Mouse (Mus musculus): ENCODE measurements around the gene Zfp560. TPM values are rescaled to one million over a fixed set of nuclear protein-coding genes. Genes with fewer than 3 reads are reported as not detected.

Gene Zfp560
- polyA plus RNA-seq (2012; rRNA removed), result 3.6 and 5.4 TPM in 2 replicates

GRCm38 (mm10) chr9:20384532-20385342, at the start of gene Zfp560:
Gene Zfp560, minus strand, starts transcription at chr9:20385177.
- H3K27ac ChIP-seq (ENCODE audit: control insufficient read depth, insufficient read depth, low read length), result 0 out of 2 replicates have a peak within 1 kb of the TSS, but pooled peaks have one; percentile 25
- 7% methylated on average over 40 of the region's 40 CpGs for WGBS
- peak; percentile 90 for DNase-seq
- TF ChIP-seq CTCF (IDR thresholded peaks at IDR 0.05; ENCODE audit: borderline replicate concordance, control insufficient read depth, extremely low read depth, insufficient read depth, low read length, poor library complexity) (peak; percentile 86), POLR2A (IDR thresholded peaks at IDR 0.05; ENCODE audit: control insufficient read depth, extremely low read depth, insufficient read depth, low read length, poor library complexity) (peak; percentile 64; the same call in 1 of the 2 replicates)
- peak within 1 kb of the TSS; percentile 66 for H3K4me3 ChIP-seq (ENCODE audit: control insufficient read depth, insufficient read depth, low read length)
- H3K27me3 ChIP-seq (ENCODE audit: control insufficient read depth, insufficient read depth, low read length), result no peaks in the 10 kb centered on the region
- peaks cover 2% of the 10 kb centered on the region; the same call in 1 of the 2 replicates for H3K4me1 ChIP-seq (replicated peaks; ENCODE audit: control insufficient read depth, insufficient read depth, low read length)
- no peaks in the 10 kb centered on the region for H3K36me3 ChIP-seq (ENCODE audit: control insufficient read depth, insufficient read depth, low read length)

- H3K27ac ChIP-seq (ENCODE audit: control insufficient read depth, insufficient read depth, low read length), result no peak overlapping the region
- no peaks in the 10 kb centered on the region for H3K36me3 ChIP-seq (ENCODE audit: control insufficient read depth, insufficient read depth, low read length)
- H3K4me3 ChIP-seq (ENCODE audit: control insufficient read depth, insufficient read depth, low read length), result no peak overlapping the region
- H3K27me3 ChIP-seq (ENCODE audit: control insufficient read depth, insufficient read depth, low read length), result no peaks in the 10 kb centered on the region
- 91% methylated on average over 3 of the region's 3 CpGs for WGBS
- no peaks in the 10 kb centered on the region for H3K4me1 ChIP-seq (replicated peaks; ENCODE audit: control insufficient read depth, insufficient read depth, low read length)
- TF ChIP-seq POLR2A (IDR thresholded peaks at IDR 0.05; ENCODE audit: control insufficient read depth, extremely low read depth, insufficient read depth, low read length, poor library complexity), result no peak
- no peak for DNase-seq
Measured at GRCm38 (mm10) chr9:20430004-20430403, 45.0 kb upstream of the Zfp560 start.

- no peak for DNase-seq
- H3K4me3 ChIP-seq (ENCODE audit: control insufficient read depth, insufficient read depth, low read length), result no peak overlapping the region
- H3K27me3 ChIP-seq (ENCODE audit: control insufficient read depth, insufficient read depth, low read length), result no peaks in the 10 kb centered on the region
- H3K4me1 ChIP-seq (replicated peaks; ENCODE audit: control insufficient read depth, insufficient read depth, low read length), result no peaks in the 10 kb centered on the region
- no peak overlapping the region for H3K27ac ChIP-seq (ENCODE audit: control insufficient read depth, insufficient read depth, low read length)
- H3K36me3 ChIP-seq (ENCODE audit: control insufficient read depth, insufficient read depth, low read length), result no peaks in the 10 kb centered on the region
- WGBS, result 40% methylated on average over 1 of the region's 1 CpGs
- no peak for TF ChIP-seq CTCF (IDR thresholded peaks at IDR 0.05; ENCODE audit: borderline replicate concordance, control insufficient read depth, extremely low read depth, insufficient read depth, low read length, poor library complexity)
- TF ChIP-seq POLR2A (IDR thresholded peaks at IDR 0.05; ENCODE audit: control insufficient read depth, extremely low read depth, insufficient read depth, low read length, poor library complexity), result no peak
Measured at GRCm38 (mm10) chr9:20411460-20411859, 26.5 kb upstream of the Zfp560 start.

GRCm38 (mm10) chr9:20409319-20409718, 24.3 kb upstream of the Zfp560 start:
- Histone ChIP-seq H3K27me3 (ENCODE audit: control insufficient read depth, insufficient read depth, low read length) (no peaks in the 10 kb centered on the region), H3K4me3 (ENCODE audit: control insufficient read depth, insufficient read depth, low read length) (no peak overlapping the region), H3K27ac (ENCODE audit: control insufficient read depth, insufficient read depth, low read length) (no peak overlapping the region), H3K4me1 (replicated peaks; ENCODE audit: control insufficient read depth, insufficient read depth, low read length) (no peaks in the 10 kb centered on the region), H3K36me3 (ENCODE audit: control insufficient read depth, insufficient read depth, low read length) (no peaks in the 10 kb centered on the region)
- TF ChIP-seq POLR2A (IDR thresholded peaks at IDR 0.05; ENCODE audit: control insufficient read depth, extremely low read depth, insufficient read depth, low read length, poor library complexity), result no peak
- WGBS, result 94% methylated on average over 2 of the region's 2 CpGs
- DNase-seq, result no peak

- no peak for DNase-seq
- H3K36me3 ChIP-seq (ENCODE audit: control insufficient read depth, insufficient read depth, low read length), result no peaks in the 10 kb centered on the region
- 19% methylated on average over 16 of the region's 16 CpGs for WGBS
- peaks cover 2% of the 10 kb centered on the region; the same call in 1 of the 2 replicates for H3K4me1 ChIP-seq (replicated peaks; ENCODE audit: control insufficient read depth, insufficient read depth, low read length)
- peak overlapping the region; percentile 66 for H3K4me3 ChIP-seq (ENCODE audit: control insufficient read depth, insufficient read depth, low read length)
- H3K27me3 ChIP-seq (ENCODE audit: control insufficient read depth, insufficient read depth, low read length), result no peaks in the 10 kb centered on the region
- TF ChIP-seq POLR2A (IDR thresholded peaks at IDR 0.05; ENCODE audit: control insufficient read depth, extremely low read depth, insufficient read depth, low read length, poor library complexity) (no peak), CTCF (IDR thresholded peaks at IDR 0.05; ENCODE audit: borderline replicate concordance, control insufficient read depth, extremely low read depth, insufficient read depth, low read length, poor library complexity) (peak; percentile 13)
- H3K27ac ChIP-seq (ENCODE audit: control insufficient read depth, insufficient read depth, low read length), result no peak overlapping the region
Measured at GRCm38 (mm10) chr9:20385343-20385703, 346 bp upstream of the Zfp560 start.

- WGBS, result 96% methylated on average over 7 of the region's 7 CpGs
- Histone ChIP-seq H3K4me3 (ENCODE audit: control insufficient read depth, insufficient read depth, low read length) (no peak overlapping the region), H3K4me1 (replicated peaks; ENCODE audit: control insufficient read depth, insufficient read depth, low read length) (peaks cover 2% of the 10 kb centered on the region; the same call in 1 of the 2 replicates), H3K27me3 (ENCODE audit: control insufficient read depth, insufficient read depth, low read length) (no peaks in the 10 kb centered on the region), H3K36me3 (ENCODE audit: control insufficient read depth, insufficient read depth, low read length) (no peaks in the 10 kb centered on the region), H3K27ac (ENCODE audit: control insufficient read depth, insufficient read depth, low read length) (no peak overlapping the region)
- DNase-seq, result no peak
- TF ChIP-seq POLR2A (IDR thresholded peaks at IDR 0.05; ENCODE audit: control insufficient read depth, extremely low read depth, insufficient read depth, low read length, poor library complexity) (no peak), CTCF (IDR thresholded peaks at IDR 0.05; ENCODE audit: borderline replicate concordance, control insufficient read depth, extremely low read depth, insufficient read depth, low read length, poor library complexity) (no peak)
Measured at GRCm38 (mm10) chr9:20383659-20384058, 1.3 kb downstream of the Zfp560 start.
